Mouse (Mus musculus) c-Kit-positive CD71-negative TER-119-negative erythroid progenitor cells, embryonic 14.5 days (primary cell): ENCODE measurements around the gene Psmb1.
"Not testable (repeated sequence)": the region's sequence is repeated elsewhere in the genome, so short reads cannot be mapped to it uniquely, and the experiment has no call there.

ENCODE experiments used
- DNase-seq: peaks from one replicate; pipeline ENCODE4 v3.0.0-alpha.2; 2013; ENCODE audit warnings: low read depth

The Psmb1 gene

GRCm38 (mm10) chr17:15499656-15500394 is at the start of gene Psmb1, which contains the start of gene Tbp:
Gene Psmb1 (minus strand): TSS chr17:15499751.
Gene Tbp (plus strand): TSS chr17:15499888.
- peak; percentile 96 for DNase-seq

GRCm38 (mm10) chr17:15546440-15546839 is 46.9 kb upstream of the Psmb1 start:
- DNase-seq, result no peak

- not testable (repeated sequence) for DNase-seq
These were observed 44.3 kb upstream of the Psmb1 start for GRCm38 (mm10) chr17:15543868-15544267.

- no peak for DNase-seq
These were observed 40.8 kb upstream of the Psmb1 start for GRCm38 (mm10) chr17:15540309-15540708.

- DNase-seq, result no peak
These were observed 36.9 kb upstream of the Psmb1 start for GRCm38 (mm10) chr17:15536457-15536904.

- DNase-seq, result no peak
These were observed 36.4 kb upstream of the Psmb1 start for GRCm38 (mm10) chr17:15535943-15536342.

GRCm38 (mm10) chr17:15535162-15535800 is 35.7 kb upstream of the Psmb1 start:
- DNase-seq, result no peak

GRCm38 (mm10) chr17:15530141-15530540 is 30.6 kb upstream of the Psmb1 start:
- DNase-seq, result no peak

GRCm38 (mm10) chr17:15528887-15529286 is 29.3 kb upstream of the Psmb1 start:
- no peak for DNase-seq

GRCm38 (mm10) chr17:15527811-15528136 is 28.2 kb upstream of the Psmb1 start:
- DNase-seq, result no peak

- peak; percentile 92 for DNase-seq
These were observed 27.6 kb upstream of the Psmb1 start, which contains the start of gene Pdcd2 for GRCm38 (mm10) chr17:15526986-15527810. Gene Pdcd2 (minus strand): TSS chr17:15527301.

GRCm38 (mm10) chr17:15526304-15526703 is 26.8 kb upstream of the Psmb1 start:
- DNase-seq, result no peak

- DNase-seq, result no peak
These were observed 19.2 kb upstream of the Psmb1 start for GRCm38 (mm10) chr17:15518766-15519165.

- no peak for DNase-seq
These were observed 18.6 kb upstream of the Psmb1 start for GRCm38 (mm10) chr17:15518186-15518585.

- no peak for DNase-seq
These were observed 18.2 kb upstream of the Psmb1 start for GRCm38 (mm10) chr17:15517776-15518175.

GRCm38 (mm10) chr17:15510694-15511093 is 11.1 kb upstream of the Psmb1 start:
- DNase-seq, result no peak

- no peak for DNase-seq
These were observed 818 bp downstream of the Psmb1 start for GRCm38 (mm10) chr17:15498753-15499113.

GRCm38 (mm10) chr17:15497882-15498752 is 1.4 kb downstream of the Psmb1 start:
- DNase-seq, result peak; percentile 86

GRCm38 (mm10) chr17:15490542-15490941 is 9.0 kb downstream of the Psmb1 start:
- DNase-seq, result no peak

- DNase-seq, result no peak
These were observed 26.9 kb downstream of the Psmb1 start for GRCm38 (mm10) chr17:15472671-15473070.

- peak; percentile 68 for DNase-seq
These were observed 31.9 kb downstream of the Psmb1 start for GRCm38 (mm10) chr17:15467669-15468068.
